In genomic region chr4:44112741-44113140, GRCm38 (mm10) we compare ENCODE assay signal across 12 mouse cellular contexts. TPM values are rescaled to one million over a fixed set of nuclear protein-coding genes. Genes with fewer than 3 reads are reported as not detected.
DNase-seq lines count a peak whose midpoint lies in the region; ATAC-seq and TF ChIP-seq lines count a peak whose summit lies in the region.
"Had no signal": no experiment of that assay in that cellular context is flagged by ENCODE, and none has a peak within 500 bp of the region (broad histone marks: within the 10 kb centered on the region; RNA-seq: fewer than 3 reads in every experiment).

No protein-coding gene starts in this region.

- intact Hi-C loops in left cerebral cortex, postnatal 10 days (cut with DNase I), result loop anchor here (5.0 kb wide), 1 partner anchor 40 kb away; no protein-coding TSS in a partner anchor

- peaks cover 0 to 12% of the 10 kb centered on the region in 2 experiments; a peak in 1 of 4 replicates for H3K4me1 ChIP-seq in MEL (ENCODE audit: control insufficient read depth in 1 of 2, insufficient read depth in 2 of 2, low read length in 2 of 2)
- peaks cover 18% of the 10 kb centered on the region for H3K4me1 ChIP-seq in heart, embryonic 15.5 days (replicated peaks)
- 0 out of 2 replicates have a peak, but pooled peaks cover 3% of the 10 kb centered on the region for H3K4me1 ChIP-seq in forebrain, embryonic 16.5 days (replicated peaks; ENCODE audit: control insufficient read depth, insufficient read depth, low read length)

- TF ChIP-seq RAD21 in MEL (IDR thresholded peaks at IDR 0.05; ENCODE audit: low read depth, low read length), result no peak

- H3K4me3 ChIP-seq in MEL (ENCODE audit: control insufficient read depth in 1 of 2, insufficient read depth in 1 of 2, low read depth in 2 of 2, low read length in 2 of 2), result peak overlapping the region in 1 of 2 experiments; percentile 21; a peak in 1 of 4 replicates
- no peak overlapping the region for H3K4me3 ChIP-seq in heart, embryonic 15.5 days
- no peak overlapping the region for H3K4me3 ChIP-seq in forebrain, embryonic 16.5 days (replicated peaks; ENCODE audit: low read length)
- H3K4me3 ChIP-seq: hindbrain, embryonic 12.5 days had no signal

- no peaks in the 10 kb centered on the region for H3K36me3 ChIP-seq in MEL (ENCODE audit: control insufficient read depth in 1 of 2, insufficient read depth in 2 of 2, low read length in 2 of 2)
- no peaks in the 10 kb centered on the region for H3K36me3 ChIP-seq in heart, embryonic 15.5 days
- no peaks in the 10 kb centered on the region for H3K36me3 ChIP-seq in forebrain, embryonic 16.5 days (ENCODE audit: control insufficient read depth, insufficient read depth)
- H3K36me3 ChIP-seq: hindbrain, embryonic 12.5 days had no signal

- no peak overlapping the region for H3K9ac ChIP-seq in MEL (ENCODE audit: control insufficient read depth, low read depth, low read length, poor library complexity, severe bottlenecking)
- H3K9ac ChIP-seq in heart, embryonic 15.5 days, result no peak overlapping the region
- no peak overlapping the region for H3K9ac ChIP-seq in forebrain, embryonic 16.5 days (replicated peaks; ENCODE audit: low read depth, low read length)
- H3K9ac ChIP-seq: hindbrain, embryonic 12.5 days had no signal

- peak overlapping the region; percentile 34 for H3K4me2 ChIP-seq in heart, embryonic 15.5 days
- no peak overlapping the region for H3K4me2 ChIP-seq in forebrain, embryonic 16.5 days (ENCODE audit: low read length)
- H3K4me2 ChIP-seq: hindbrain, embryonic 12.5 days had no signal

- no peak for TF ChIP-seq POLR2A in MEL (IDR thresholded peaks at IDR 0.05; ENCODE audit: control insufficient read depth in 1 of 2, insufficient read depth in 1 of 2, low read depth in 1 of 2, low read length in 2 of 2, poor library complexity in 1 of 2)

- no peak for TF ChIP-seq EP300 in MEL (IDR thresholded peaks at IDR 0.05; ENCODE audit: low read depth in 1 of 2, low read length in 2 of 2)

- DNase-seq in kidney, adult 9 months, result peak; percentile 24
- DNase-seq in kidney, adult 18-20 months, result no peak
- DNase-seq in MEL (ENCODE audit: low read depth, low spot score), result peak; percentile 46
- peak; percentile 29 to 43 for DNase-seq in kidney, postnatal 36 days
- DNase-seq in c-Kit-positive CD71-positive TER-119-positive erythroid progenitor cells, embryonic 14.5 days (ENCODE audit: low spot score), result no peak
- no peak for DNase-seq in left cerebral cortex, postnatal 10 days (ENCODE audit: extremely low spot score in 1 of 2, low spot score in 2 of 2)
- DNase-seq: cerebellum, adult 2 months had no signal

- peak; percentile 44; the same call in 1 of the 2 replicates for ATAC-seq in heart, embryonic 15.5 days (replicated peaks; ENCODE audit: insufficient number of reproducible peaks, insufficient read depth, low FRiP score, low read depth)
- ATAC-seq in forebrain, embryonic 16.5 days, result no peak
- ATAC-seq: CD4-positive, CD25-positive, alpha-beta regulatory T cell, adult 4 months had no signal

- no peaks in the 10 kb centered on the region for H3K9me3 ChIP-seq in MEL (replicated peaks; ENCODE audit: insufficient read depth, low read length)
- H3K9me3 ChIP-seq in heart, embryonic 15.5 days (replicated peaks), result no peaks in the 10 kb centered on the region
- no peaks in the 10 kb centered on the region for H3K9me3 ChIP-seq in forebrain, embryonic 16.5 days (ENCODE audit: control insufficient read depth, low read length)
- H3K9me3 ChIP-seq: hindbrain, embryonic 12.5 days had no signal

- H3K79me2 ChIP-seq in MEL (ENCODE audit: control insufficient read depth, insufficient read depth, low read length, poor library complexity), result no peaks in the 10 kb centered on the region

- 12% methylated on average over 4 of the region's 4 CpGs for WGBS in heart, embryonic 15.5 days
- 23% methylated on average over 4 of the region's 4 CpGs for WGBS in forebrain, embryonic 16.5 days

- TF ChIP-seq CTCF in MEL (IDR thresholded peaks at IDR 0.05 in 2 of 3, conservative IDR thresholded peaks at IDR 0.05 in 1 of 3; ENCODE audit: control insufficient read depth in 1 of 3, insufficient read depth in 1 of 3, low read depth in 2 of 3, low read length in 3 of 3, poor library complexity in 1 of 3, severe bottlenecking in 1 of 3), result no peak

- H3K27me3 ChIP-seq in MEL (ENCODE audit: control insufficient read depth in 1 of 2, insufficient read depth in 2 of 2, low read length in 2 of 2), result peaks cover 0 to 1% of the 10 kb centered on the region in 2 experiments; a peak in 1 of 4 replicates
- H3K27me3 ChIP-seq in heart, embryonic 15.5 days, result no peaks in the 10 kb centered on the region
- no peaks in the 10 kb centered on the region for H3K27me3 ChIP-seq in forebrain, embryonic 16.5 days (replicated peaks; ENCODE audit: control insufficient read depth, insufficient read depth, low read length)
- H3K27me3 ChIP-seq: hindbrain, embryonic 12.5 days had no signal

- no peak overlapping the region for H3K27ac ChIP-seq in MEL (ENCODE audit: control insufficient read depth, low read depth, low read length)
- peak overlapping the region; percentile 48 for H3K27ac ChIP-seq in heart, embryonic 15.5 days
- no peak overlapping the region for H3K27ac ChIP-seq in forebrain, embryonic 16.5 days (ENCODE audit: low read length)
- H3K27ac ChIP-seq: hindbrain, embryonic 12.5 days; macrophage had no signal

TF ChIP-seq in MEL, 35 proteins besides CTCF, POLR2A, EP300 and RAD21:
- TF ChIP-seq TBP (IDR thresholded peaks at IDR 0.05; ENCODE audit: low read depth, low read length) (no peak), NRF1 (IDR thresholded peaks at IDR 0.05; ENCODE audit: insufficient read depth, low read depth, low read length, poor library complexity, severe bottlenecking) (no peak), E2F4 (IDR thresholded peaks at IDR 0.05; ENCODE audit: borderline replicate concordance, low read depth, low read length) (no peak), HCFC1 (IDR thresholded peaks at IDR 0.05; ENCODE audit: low read depth, low read length) (no peak), MAFK (IDR thresholded peaks at IDR 0.05; ENCODE audit: borderline replicate concordance, low read depth, low read length) (no peak), MYB (IDR thresholded peaks at IDR 0.05; ENCODE audit: low read depth, low read length) (no peak), ELF1 (IDR thresholded peaks at IDR 0.05; ENCODE audit: low read depth, low read length) (no peak), JUND (IDR thresholded peaks at IDR 0.05; ENCODE audit: low read depth, low read length) (no peak), USF1 (IDR thresholded peaks at IDR 0.05; ENCODE audit: low read depth, low read length) (no peak), USF2 (IDR thresholded peaks at IDR 0.05; ENCODE audit: borderline replicate concordance in 1 of 2, insufficient read depth in 1 of 2, low read depth in 1 of 2, low read length in 2 of 2) (no peak), NELFE (IDR thresholded peaks at IDR 0.05; ENCODE audit: low read depth, low read length) (no peak), TAL1 (IDR thresholded peaks at IDR 0.05; ENCODE audit: low read length) (no peak), CHD1 (IDR thresholded peaks at IDR 0.05; ENCODE audit: low read depth, low read length) (no peak), MEF2A (IDR thresholded peaks at IDR 0.05; ENCODE audit: extremely low read depth, insufficient replicate concordance, low read depth, low read length, poor library complexity, severe bottlenecking) (no peak)

RNA-seq across cellular contexts. Expression of gene Gne, which starts 28.8 kb away (rescaled TPM):
- 28.2 and 32.4 TPM in 2 replicates for total RNA-seq in MEL (2012; rRNA removed)
- 100 to 1,000 TPM in 1 of 2 experiments, 10 to 100 TPM in 1; 53.0 to 127 TPM for polyA plus RNA-seq in MEL (2012; ENCODE audit: insufficient read depth in 1 of 2, insufficient read length in 2 of 2, low read depth in 1 of 2, low replicate concordance in 2 of 2, missing spikeins in 1 of 2)
- polyA plus RNA-seq in heart, embryonic 15.5 days (2015; fragmentation: Nextera tagmentation; extraction: Ambion mirVana), result 27.3 and 35.2 TPM in 2 replicates
- 29.2 and 30.6 TPM in 2 replicates for polyA plus RNA-seq in forebrain, embryonic 16.5 days (2015; fragmentation: Nextera tagmentation; extraction: Ambion mirVana)
- 10 to 100 TPM; 43.4 to 50.7 TPM for total RNA-seq in left cerebral cortex, postnatal 10 days (2021)

Comparison
In these comparisons a context has a peak if more than half of its experiments do, and no peak if none do; other contexts are left out.
1. DNase-seq: peak in kidney, adult 9 months (single experiment), MEL (single experiment) and kidney, postnatal 36 days (2 of 2); none in kidney, adult 18-20 months (single experiment), c-Kit-positive CD71-positive TER-119-positive erythroid progenitor cells, embryonic 14.5 days (single experiment) and left cerebral cortex, postnatal 10 days (0 of 2).